Mouse (Mus musculus) retina, postnatal 1 day (tissue): ENCODE results near the gene Gm20906.
"Not testable (repeated sequence)": the region's sequence is repeated elsewhere in the genome, so short reads cannot be mapped to it uniquely, and the experiment has no call there.

Experiments used
- DNase-seq: peaks from one replicate; pipeline ENCODE4 v3.0.0-alpha.2; 2012

Gene Gm20906

DNA sequence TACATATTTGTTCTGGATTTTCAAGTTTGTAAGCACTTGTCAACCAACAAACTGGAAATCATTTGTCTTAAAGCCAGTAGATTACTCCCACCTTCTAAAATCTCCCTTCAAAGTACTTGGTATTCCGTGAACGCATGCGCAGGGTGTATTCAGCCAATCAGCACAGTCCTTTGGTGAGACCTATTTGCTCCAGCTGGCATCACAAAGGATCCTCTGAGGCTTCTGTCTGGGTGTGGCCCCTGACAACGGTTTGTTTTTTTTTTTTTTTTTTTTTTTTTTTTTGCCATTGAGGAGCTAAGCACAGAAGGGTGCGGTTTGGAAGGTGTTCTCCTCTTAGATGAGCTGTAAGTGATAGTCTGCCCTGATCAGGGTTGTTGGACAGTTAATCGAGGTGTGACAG is at the start of gene Gm20906:
Gene Gm20906 (plus strand): TSS at position 301 of the 400 bp plus-strand sequence.
- DNase-seq: not testable (repeated sequence)
